Mouse (Mus musculus) stomach, postnatal 0 days (tissue): ENCODE data around the gene Utp6. TPM values are rescaled to one million over a fixed set of nuclear protein-coding genes. Genes with fewer than 3 reads are reported as not detected.

Experiments
- ATAC-seq: fragments of 200-750 bp; cut with Nextera tagmentation; 2 replicates; pipeline ENCODE4 v1.8.0; 2017; ENCODE audit not compliant: low FRiP score, low TSS enrichment
- DNase-seq: peaks from one replicate; pipeline ENCODE4 v3.0.0-alpha.2; 2016; ENCODE audit warnings: low spot score
- H3K27ac ChIP-seq: fragments of 300-500 bp; sonication (generic); replicated peaks from 2 replicates; pipeline ENCODE4 v1.5.1; 2014; ENCODE audit warnings: mild to moderate bottlenecking, control low read depth
- H3K27me3 ChIP-seq: fragments of 300-500 bp; sonication (generic); 2 replicates; pipeline ENCODE4 v1.6.1; 2014; ENCODE audit warnings: low read length; ENCODE audit not compliant: control insufficient read depth, insufficient read depth
- H3K36me3 ChIP-seq: fragments of 300-500 bp; sonication (generic); 2 replicates; pipeline ENCODE4 v1.6.1; 2014; ENCODE audit warnings: low read length, mixed read lengths; ENCODE audit not compliant: control insufficient read depth, insufficient read depth
- H3K4me1 ChIP-seq: fragments of 300-500 bp; sonication (generic); replicated peaks from 2 replicates; pipeline ENCODE4 v1.6.1; 2014; ENCODE audit warnings: antibody characterized with exemption; ENCODE audit not compliant: control insufficient read depth, insufficient read depth
- H3K4me2 ChIP-seq: fragments of 300-500 bp; sonication (generic); replicated peaks from 2 replicates; pipeline ENCODE4 v1.6.1; 2014; ENCODE audit warnings: low read depth, mild to moderate bottlenecking, control low read depth, moderate library complexity
- H3K4me3 ChIP-seq: fragments of 300-500 bp; sonication (generic); 2 replicates; pipeline ENCODE4 v1.5.1; 2014; ENCODE audit warnings: low read depth, low read length, control low read depth
- H3K9ac ChIP-seq: fragments of 300-500 bp; sonication (generic); 2 replicates; pipeline ENCODE4 v1.6.1; 2014; ENCODE audit warnings: mild to moderate bottlenecking, low read length, control low read depth, mixed read lengths
- H3K9me3 ChIP-seq: fragments of 300-500 bp; sonication (generic); 2 replicates; pipeline ENCODE4 v1.6.1; 2016; ENCODE audit warnings: low read length; ENCODE audit not compliant: control insufficient read depth
- CTCF ChIP-seq: IDR thresholded peaks from 2 replicates; pipeline ENCODE4 v1.5.1; 2016; ENCODE audit warnings: antibody characterized with exemption, low read depth, mild to moderate bottlenecking, moderate library complexity
- EP300 ChIP-seq: optimal IDR thresholded peaks from 2 replicates; pipeline ENCODE3; 2016; ENCODE audit warnings: antibody characterized with exemption
- WGBS: fragments of 180-500 bp; shearing (Covaris S2); extraction: QIAGEN DNeasy Blood & Tissue Kit; methylation state at CpG from one replicate; pipeline ENCODE4 v1.1.7; 2014; 5-methylcytosine and 5-hydroxymethylcytosine counted together
- polyA plus RNA-seq: library from polyadenylated mRNA; unstranded; fragments of >200 nt; fragmentation: Nextera tagmentation; extraction: Ambion mirVana; gene quantifications from 2 replicates; pipeline ENCODE4 v1.2.1, GENCODE M21; 2015

The Utp6 gene
- polyA plus RNA-seq, 1 experiment from 2014 or later: 25.5 TPM

GRCm38 (mm10) chr11:79963212-79963974, 1.2 kb upstream of the Utp6 start:
- DNase-seq: no peak
- Histone ChIP-seq H3K36me3 (peaks cover 2% of the 10 kb centered on the region; the same call in 1 of the 2 replicates), H3K9ac (no peak overlapping the region), H3K9me3 (no peaks in the 10 kb centered on the region), H3K4me2 (peak overlapping the region; percentile 66; the same call in 1 of the 2 replicates), H3K27ac (no peak overlapping the region), H3K4me3 (no peak overlapping the region), H3K27me3 (no peaks in the 10 kb centered on the region), H3K4me1 (0 out of 2 replicates have a peak, but pooled peaks cover 2% of the 10 kb centered on the region)
- WGBS: 33% methylated on average over 8 of the region's 8 CpGs
- TF ChIP-seq EP300 (no peak), CTCF (no peak)
- ATAC-seq: no peak

GRCm38 (mm10) chr11:79962877-79963183, 640 bp upstream of the Utp6 start:
- Histone ChIP-seq H3K9ac (peak overlapping the region; percentile 47; the same call in 1 of the 2 replicates), H3K27me3 (no peaks in the 10 kb centered on the region), H3K27ac (peak overlapping the region; percentile 50; the same call in 1 of the 2 replicates), H3K4me2 (peak overlapping the region; percentile 66), H3K36me3 (peaks cover 4% of the 10 kb centered on the region), H3K4me3 (peak overlapping the region; percentile 78), H3K4me1 (0 out of 2 replicates have a peak, but pooled peaks cover 2% of the 10 kb centered on the region), H3K9me3 (no peaks in the 10 kb centered on the region)
- TF ChIP-seq CTCF: no peak
- no peak for TF ChIP-seq EP300
- WGBS: 4% methylated on average over 9 of the region's 9 CpGs
- ATAC-seq (no peak; the same call in 1 of the 2 replicates), DNase-seq (no peak)

- peak overlapping the region; percentile 80 for H3K27ac ChIP-seq
- H3K9ac ChIP-seq: peak overlapping the region; percentile 75
- peaks cover 10% of the 10 kb centered on the region for H3K36me3 ChIP-seq
- H3K9me3 ChIP-seq: no peaks in the 10 kb centered on the region
- H3K27me3 ChIP-seq: no peaks in the 10 kb centered on the region
- DNase-seq (peak; percentile 23), ATAC-seq (peak; percentile 20)
- H3K4me3 ChIP-seq: peak overlapping the region; percentile 78
- TF ChIP-seq CTCF: no peak
- no peak for TF ChIP-seq EP300
- H3K4me2 ChIP-seq: peak overlapping the region; percentile 86
- H3K4me1 ChIP-seq: 0 out of 2 replicates have a peak, but pooled peaks cover 2% of the 10 kb centered on the region
- WGBS: 6% methylated on average over 27 of the region's 27 CpGs
These were observed 655 bp downstream of the Utp6 start for GRCm38 (mm10) chr11:79961346-79962124.

- no peak for TF ChIP-seq CTCF
- DNase-seq (no peak), ATAC-seq (no peak)
- no peak overlapping the region for H3K9ac ChIP-seq
- H3K36me3 ChIP-seq: peaks cover 15% of the 10 kb centered on the region
- H3K4me2 ChIP-seq: no peak overlapping the region
- H3K27ac ChIP-seq: no peak overlapping the region
- H3K4me1 ChIP-seq: no peaks in the 10 kb centered on the region
- H3K27me3 ChIP-seq: no peaks in the 10 kb centered on the region
- H3K9me3 ChIP-seq: no peaks in the 10 kb centered on the region
- no peak overlapping the region for H3K4me3 ChIP-seq
- WGBS: 88% methylated on average over 3 of the region's 3 CpGs
These were observed 14.9 kb downstream of the Utp6 start for GRCm38 (mm10) chr11:79947265-79947664.

- WGBS: 60% methylated on average over 7 of the region's 7 CpGs
- DNase-seq (peak; percentile 24), ATAC-seq (peak; percentile 77)
- no peak for TF ChIP-seq EP300
- Histone ChIP-seq H3K4me3 (no peak overlapping the region), H3K27me3 (no peaks in the 10 kb centered on the region), H3K4me2 (no peak overlapping the region), H3K36me3 (peaks cover 26% of the 10 kb centered on the region), H3K9ac (no peak overlapping the region), H3K4me1 (no peaks in the 10 kb centered on the region), H3K9me3 (no peaks in the 10 kb centered on the region), H3K27ac (no peak overlapping the region)
These were observed 18.6 kb downstream of the Utp6 start for GRCm38 (mm10) chr11:79943601-79944000.

- DNase-seq (no peak), ATAC-seq (no peak)
- H3K9ac ChIP-seq: no peak overlapping the region
- no peak overlapping the region for H3K4me3 ChIP-seq
- H3K9me3 ChIP-seq: no peaks in the 10 kb centered on the region
- H3K4me2 ChIP-seq: no peak overlapping the region
- 88% methylated on average over 8 of the region's 8 CpGs for WGBS
- no peaks in the 10 kb centered on the region for H3K27me3 ChIP-seq
- H3K27ac ChIP-seq: no peak overlapping the region
- TF ChIP-seq EP300 (no peak), CTCF (no peak)
- no peaks in the 10 kb centered on the region for H3K4me1 ChIP-seq
- H3K36me3 ChIP-seq: peaks cover 26% of the 10 kb centered on the region
These were observed 19.1 kb downstream of the Utp6 start for GRCm38 (mm10) chr11:79943136-79943535.
